Mouse (Mus musculus): ENCODE measurements around the gene Fbxl16. TPM values are rescaled to one million over a fixed set of nuclear protein-coding genes. Genes with fewer than 3 reads are reported as not detected.

Fbxl16 gene
- polyA plus RNA-seq, 1 experiment from 2014 or later = 0.75 TPM

DNA sequence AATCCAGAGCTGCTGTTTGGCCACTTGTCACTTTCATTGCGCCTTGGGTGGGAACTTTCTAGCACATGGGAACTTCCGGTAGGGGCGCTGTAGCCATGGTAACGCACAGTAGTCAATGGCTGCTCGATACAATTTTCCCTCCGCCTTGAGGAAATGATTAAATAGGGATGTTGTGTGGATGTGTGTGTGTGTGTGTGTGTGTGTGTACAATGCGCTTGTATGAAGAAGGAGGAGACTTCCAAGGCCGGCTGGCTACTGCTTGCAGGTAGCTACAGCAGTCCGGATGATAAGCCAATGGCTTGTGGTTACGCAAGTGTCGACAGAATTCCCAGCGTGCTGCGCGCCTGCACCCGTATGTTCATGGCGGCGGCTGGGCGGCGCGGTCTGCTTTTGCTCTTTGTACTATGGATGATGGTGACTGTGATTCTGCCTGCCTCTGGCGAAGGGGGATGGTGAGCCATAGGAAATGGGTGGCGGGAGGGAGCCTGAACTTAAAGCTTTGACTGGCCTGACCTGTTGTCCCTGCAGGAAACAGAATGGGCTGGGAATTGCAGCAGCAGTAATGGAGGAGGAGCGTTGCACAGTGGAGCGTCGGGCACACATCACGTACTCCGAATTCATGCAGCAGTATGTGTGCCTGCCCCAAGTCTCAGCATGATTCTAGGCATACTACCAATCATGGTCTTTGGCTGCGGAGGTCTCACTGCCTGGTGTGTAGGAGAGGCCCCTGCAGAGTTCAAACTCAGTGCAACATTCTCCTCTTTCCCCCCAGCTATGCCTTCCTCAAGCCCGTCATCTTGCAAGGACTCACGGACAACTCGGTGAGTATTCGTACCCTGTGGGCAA, 20.1 kb downstream of the Fbxl16 start, which contains the start of gene Jmjd8:
TSS of gene Jmjd8 (plus strand) at position 156 of the 846 bp plus-strand sequence.
- peaks cover 48% of the 10 kb centered on the region for H3K4me1 ChIP-seq (ENCODE audit: control insufficient read depth, insufficient read depth, low read length)
- H3K36me3 ChIP-seq (ENCODE audit: control insufficient read depth, insufficient read depth) = peaks cover 36% of the 10 kb centered on the region
- no peaks in the 10 kb centered on the region for H3K27me3 ChIP-seq (ENCODE audit: control insufficient read depth, insufficient read depth, low read length)
- peak within 1 kb of the TSS; percentile 89 for H3K9ac ChIP-seq (ENCODE audit: low read length)
- H3K4me2 ChIP-seq (ENCODE audit: low read depth, low read length) = peak within 1 kb of the TSS; percentile 77
- no peaks in the 10 kb centered on the region for H3K9me3 ChIP-seq (replicated peaks; ENCODE audit: control insufficient read depth, low read length)
- ATAC-seq (replicated peaks; ENCODE audit: extremely low read depth, insufficient read depth, low FRiP score) = no peak
- peak within 1 kb of the TSS; percentile 68 for H3K4me3 ChIP-seq (ENCODE audit: low read length)
- peak within 1 kb of the TSS; percentile 87 for H3K27ac ChIP-seq (ENCODE audit: low read length)
- under 1% methylated on average over 32 of the region's 32 CpGs for WGBS

DNA sequence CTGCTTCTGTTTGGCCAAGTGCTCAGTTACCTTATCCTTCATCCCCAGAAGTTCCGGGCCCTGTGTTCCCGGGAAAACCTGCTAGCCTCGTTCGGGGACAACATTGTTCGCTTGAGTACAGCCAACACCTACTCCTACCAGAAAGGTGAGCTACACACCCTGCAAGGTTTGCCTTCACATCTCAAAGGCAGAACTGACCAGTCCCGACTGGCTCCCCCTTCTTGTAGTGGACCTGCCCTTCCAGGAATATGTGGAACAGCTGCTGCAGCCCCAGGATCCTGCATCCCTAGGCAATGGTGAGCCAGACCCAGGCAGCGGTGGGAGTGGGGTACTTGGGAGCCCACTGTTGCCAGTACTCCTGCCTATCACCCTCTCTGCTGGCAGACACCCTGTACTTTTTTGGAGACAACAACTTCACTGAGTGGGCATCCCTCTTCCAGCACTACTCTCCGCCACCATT, 20.7 kb downstream of the Fbxl16 start:
- WGBS = 31% methylated on average over 8 of the region's 8 CpGs
- Histone ChIP-seq H3K36me3 (ENCODE audit: control insufficient read depth, insufficient read depth) (peaks cover 36% of the 10 kb centered on the region), H3K27me3 (ENCODE audit: control insufficient read depth, insufficient read depth, low read length) (no peaks in the 10 kb centered on the region), H3K4me1 (ENCODE audit: control insufficient read depth, insufficient read depth, low read length) (peaks cover 48% of the 10 kb centered on the region), H3K4me3 (ENCODE audit: low read length) (peak overlapping the region; percentile 68), H3K9ac (ENCODE audit: low read length) (peak overlapping the region; percentile 89), H3K4me2 (ENCODE audit: low read depth, low read length) (peak overlapping the region; percentile 77), H3K9me3 (replicated peaks; ENCODE audit: control insufficient read depth, low read length) (no peaks in the 10 kb centered on the region), H3K27ac (ENCODE audit: low read length) (peak overlapping the region; percentile 87)
- no peak for ATAC-seq (replicated peaks; ENCODE audit: extremely low read depth, insufficient read depth, low FRiP score)

DNA sequence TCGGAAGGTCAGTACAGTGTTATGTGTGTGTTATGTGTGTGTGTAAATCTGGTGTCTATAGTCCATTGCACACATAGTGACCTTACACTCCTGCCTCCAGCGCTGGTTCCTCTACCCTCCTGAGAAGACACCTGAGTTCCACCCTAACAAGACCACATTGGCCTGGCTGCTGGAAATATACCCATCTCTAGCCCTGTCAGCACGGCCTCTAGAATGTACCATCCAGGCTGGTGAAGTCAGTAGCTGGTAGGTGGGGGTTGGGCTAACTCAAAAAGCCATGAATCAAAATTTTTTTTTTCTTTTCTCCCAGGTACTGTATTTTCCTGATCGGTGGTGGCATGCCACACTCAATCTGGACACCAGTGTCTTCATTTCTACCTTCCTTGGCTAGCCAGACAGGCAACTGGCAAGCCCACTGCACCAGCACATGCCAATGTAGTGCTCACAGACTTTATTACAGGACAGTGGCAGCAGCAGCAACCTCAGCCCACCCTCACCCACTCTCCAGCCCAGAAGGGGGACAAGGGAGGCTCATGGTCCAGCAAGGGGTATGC, 21.4 kb downstream of the Fbxl16 start:
- Histone ChIP-seq H3K4me3 (ENCODE audit: low read length) (no peak overlapping the region; the same call in 1 of the 2 replicates), H3K4me1 (ENCODE audit: control insufficient read depth, insufficient read depth, low read length) (peaks cover 50% of the 10 kb centered on the region), H3K36me3 (ENCODE audit: control insufficient read depth, insufficient read depth) (peaks cover 36% of the 10 kb centered on the region), H3K9ac (ENCODE audit: low read length) (no peak overlapping the region), H3K27ac (ENCODE audit: low read length) (no peak overlapping the region), H3K27me3 (ENCODE audit: control insufficient read depth, insufficient read depth, low read length) (no peaks in the 10 kb centered on the region), H3K9me3 (replicated peaks; ENCODE audit: control insufficient read depth, low read length) (no peaks in the 10 kb centered on the region), H3K4me2 (ENCODE audit: low read depth, low read length) (no peak overlapping the region)
- no peak for ATAC-seq (replicated peaks; ENCODE audit: extremely low read depth, insufficient read depth, low FRiP score)
- WGBS = 80% methylated on average over 4 of the region's 4 CpGs

DNA sequence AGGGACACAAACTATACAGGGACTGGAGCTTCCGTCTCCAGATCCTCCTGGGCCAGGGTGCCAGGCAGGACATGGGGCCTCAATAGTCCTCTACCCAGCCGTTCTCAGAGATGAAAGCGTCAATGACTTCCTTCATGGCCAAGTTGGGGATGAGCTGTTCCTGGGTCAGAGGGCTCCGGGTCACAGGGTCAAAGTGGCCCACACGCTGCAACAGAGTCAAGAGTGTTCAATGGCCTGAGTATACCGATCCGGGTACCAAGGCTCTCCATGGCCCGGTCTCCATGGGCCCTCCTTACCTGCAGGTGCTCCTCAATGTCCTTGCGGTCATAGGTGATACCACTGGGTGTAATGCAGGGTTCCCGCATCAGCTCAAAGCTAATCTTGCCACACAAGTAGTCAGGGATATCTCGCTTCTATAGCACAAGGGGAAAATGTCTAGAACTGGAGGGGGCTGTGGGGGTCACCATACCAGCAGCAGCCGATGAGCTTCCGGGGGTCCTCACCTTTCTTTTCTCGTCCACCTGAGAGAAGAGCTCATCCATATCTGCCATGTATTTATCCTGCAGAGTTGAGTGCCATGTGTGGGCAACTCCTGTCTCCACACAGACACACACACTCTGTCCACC, 22.0 kb downstream of the Fbxl16 start:
- H3K36me3 ChIP-seq (ENCODE audit: control insufficient read depth, insufficient read depth) = peaks cover 33% of the 10 kb centered on the region
- ATAC-seq (replicated peaks; ENCODE audit: extremely low read depth, insufficient read depth, low FRiP score) = no peak
- no peaks in the 10 kb centered on the region for H3K9me3 ChIP-seq (replicated peaks; ENCODE audit: control insufficient read depth, low read length)
- 87% methylated on average over 14 of the region's 14 CpGs for WGBS
- H3K4me3 ChIP-seq (ENCODE audit: low read length) = no peak overlapping the region
- H3K4me2 ChIP-seq (ENCODE audit: low read depth, low read length) = no peak overlapping the region; the same call in 1 of the 2 replicates
- H3K27me3 ChIP-seq (ENCODE audit: control insufficient read depth, insufficient read depth, low read length) = no peaks in the 10 kb centered on the region
- no peak overlapping the region for H3K27ac ChIP-seq (ENCODE audit: low read length)
- H3K4me1 ChIP-seq (ENCODE audit: control insufficient read depth, insufficient read depth, low read length) = peaks cover 56% of the 10 kb centered on the region
- H3K9ac ChIP-seq (ENCODE audit: low read length) = no peak overlapping the region

- H3K4me3 ChIP-seq (ENCODE audit: low read length) = peak overlapping the region; percentile 90
- H3K4me2 ChIP-seq (ENCODE audit: low read depth, low read length) = peak overlapping the region; percentile 98
- H3K4me1 ChIP-seq (ENCODE audit: control insufficient read depth, insufficient read depth, low read length) = peaks cover 64% of the 10 kb centered on the region
- H3K27ac ChIP-seq (ENCODE audit: low read length) = peak overlapping the region; percentile 99
- 47% methylated on average over 21 of the region's 21 CpGs for WGBS
- peaks cover 26% of the 10 kb centered on the region for H3K36me3 ChIP-seq (ENCODE audit: control insufficient read depth, insufficient read depth)
- no peaks in the 10 kb centered on the region for H3K27me3 ChIP-seq (ENCODE audit: control insufficient read depth, insufficient read depth, low read length)
- peak overlapping the region; percentile 97 for H3K9ac ChIP-seq (ENCODE audit: low read length)
- H3K9me3 ChIP-seq (replicated peaks; ENCODE audit: control insufficient read depth, low read length) = no peaks in the 10 kb centered on the region
- no peak for ATAC-seq (replicated peaks; ENCODE audit: extremely low read depth, insufficient read depth, low FRiP score)
Observed at GRCm38 (mm10) chr17:25831451-25832281, 22.8 kb downstream of the Fbxl16 start.

- H3K9me3 ChIP-seq (replicated peaks; ENCODE audit: control insufficient read depth, low read length) = no peaks in the 10 kb centered on the region
- under 1% methylated on average over 77 of the region's 77 CpGs for WGBS
- peak overlapping the region; percentile 97 for H3K9ac ChIP-seq (ENCODE audit: low read length)
- H3K4me1 ChIP-seq (ENCODE audit: control insufficient read depth, insufficient read depth, low read length) = peaks cover 70% of the 10 kb centered on the region
- no peaks in the 10 kb centered on the region for H3K27me3 ChIP-seq (ENCODE audit: control insufficient read depth, insufficient read depth, low read length)
- H3K4me3 ChIP-seq (ENCODE audit: low read length) = peak overlapping the region; percentile 90
- ATAC-seq (replicated peaks; ENCODE audit: extremely low read depth, insufficient read depth, low FRiP score) = peak; percentile 91
- peaks cover 19% of the 10 kb centered on the region for H3K36me3 ChIP-seq (ENCODE audit: control insufficient read depth, insufficient read depth)
- peak overlapping the region; percentile 99 for H3K27ac ChIP-seq (ENCODE audit: low read length)
- H3K4me2 ChIP-seq (ENCODE audit: low read depth, low read length) = peak overlapping the region; percentile 98
Observed at GRCm38 (mm10) chr17:25832436-25833290, 23.8 kb downstream of the Fbxl16 start.

DNA sequence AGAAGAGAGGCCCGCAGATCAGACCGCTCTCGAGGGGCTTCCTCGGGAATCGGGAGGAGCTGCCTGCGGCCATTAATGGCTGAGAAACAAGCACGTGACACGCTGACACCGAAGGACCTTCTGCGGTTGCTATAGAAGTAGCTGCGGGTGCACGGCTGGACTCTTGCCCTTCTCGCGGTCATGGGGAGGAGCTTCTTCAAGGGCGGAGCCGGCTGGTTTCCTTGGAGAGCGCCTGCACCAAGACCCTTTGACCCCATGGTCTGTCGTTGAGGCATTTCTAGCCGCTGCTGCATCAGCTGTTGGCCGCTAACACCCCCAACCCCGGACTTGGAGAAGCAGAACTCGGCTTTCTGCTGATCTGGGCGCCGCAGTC, 24.4 kb downstream of the Fbxl16 start, which contains the start of gene Stub1:
TSS of gene Stub1 (minus strand) at position 114 of the 373 bp plus-strand sequence.
- H3K4me3 ChIP-seq (ENCODE audit: low read length) = peak within 1 kb of the TSS; percentile 90
- peak within 1 kb of the TSS; percentile 98 for H3K4me2 ChIP-seq (ENCODE audit: low read depth, low read length)
- H3K36me3 ChIP-seq (ENCODE audit: control insufficient read depth, insufficient read depth) = peaks cover 18% of the 10 kb centered on the region
- ATAC-seq (replicated peaks; ENCODE audit: extremely low read depth, insufficient read depth, low FRiP score) = peak; percentile 76
- peak within 1 kb of the TSS; percentile 97 for H3K9ac ChIP-seq (ENCODE audit: low read length)
- H3K27me3 ChIP-seq (ENCODE audit: control insufficient read depth, insufficient read depth, low read length) = no peaks in the 10 kb centered on the region
- no peaks in the 10 kb centered on the region for H3K9me3 ChIP-seq (replicated peaks; ENCODE audit: control insufficient read depth, low read length)
- peaks cover 67% of the 10 kb centered on the region for H3K4me1 ChIP-seq (ENCODE audit: control insufficient read depth, insufficient read depth, low read length)
- peak within 1 kb of the TSS; percentile 99 for H3K27ac ChIP-seq (ENCODE audit: low read length)
- under 1% methylated on average over 24 of the region's 24 CpGs for WGBS

Data from heart, embryonic 16.5 days (tissue).